Mouse (Mus musculus): ENCODE data around the gene Ptk6.
A peak's percentile ranks its signal among the peaks of the same experiment; 100 is the strongest.
"Not testable (repeated sequence)": the region's sequence is repeated elsewhere in the genome, so short reads cannot be mapped to it uniquely, and the experiment has no call there.

Ptk6 gene

GRCm38 (mm10) chr2:181219538-181220216, 17.1 kb upstream of the Ptk6 start, which contains the start of gene Fndc11:
Gene Fndc11, plus strand, starts transcription at chr2:181220013.
- DNase-seq (ENCODE audit: low spot score in 2 of 2) = peak; percentile 77 to 81

- no peak for DNase-seq (ENCODE audit: low spot score in 2 of 2)
Measured at GRCm38 (mm10) chr2:181218881-181219485, 16.4 kb upstream of the Ptk6 start.

GRCm38 (mm10) chr2:181216037-181216436, 13.4 kb upstream of the Ptk6 start:
- no peak for DNase-seq (ENCODE audit: low spot score in 2 of 2)

- DNase-seq (ENCODE audit: low spot score in 2 of 2) = peak; percentile 22 to 37
Measured at GRCm38 (mm10) chr2:181213021-181213445, 10.4 kb upstream of the Ptk6 start, which contains the start of gene Srms. Gene Srms, minus strand, starts transcription at chr2:181213185.

GRCm38 (mm10) chr2:181212389-181213020, 9.9 kb upstream of the Ptk6 start:
- DNase-seq (ENCODE audit: low spot score in 2 of 2) = no peak

GRCm38 (mm10) chr2:181206118-181206517, 3.5 kb upstream of the Ptk6 start:
- DNase-seq (ENCODE audit: low spot score in 2 of 2) = no peak

- no peak for DNase-seq (ENCODE audit: low spot score in 2 of 2)
Measured at GRCm38 (mm10) chr2:181205678-181206077, 3.1 kb upstream of the Ptk6 start.

- no peak for DNase-seq (ENCODE audit: low spot score in 2 of 2)
Measured at GRCm38 (mm10) chr2:181202886-181203285, 297 bp upstream of the Ptk6 start.

GRCm38 (mm10) chr2:181201606-181202005, 983 bp downstream of the Ptk6 start:
- no peak for DNase-seq (ENCODE audit: low spot score in 2 of 2)

GRCm38 (mm10) chr2:181196628-181197300, 5.8 kb downstream of the Ptk6 start:
- no peak for DNase-seq (ENCODE audit: low spot score in 2 of 2)

- no peak for DNase-seq (ENCODE audit: low spot score in 2 of 2)
Measured at GRCm38 (mm10) chr2:181193044-181193443, 9.5 kb downstream of the Ptk6 start.

- no peak for DNase-seq (ENCODE audit: low spot score in 2 of 2)
Measured at GRCm38 (mm10) chr2:181191936-181192335, 10.7 kb downstream of the Ptk6 start.

- DNase-seq (ENCODE audit: low spot score in 2 of 2) = not testable (repeated sequence)
Measured at GRCm38 (mm10) chr2:181191385-181191784, 11.2 kb downstream of the Ptk6 start.

GRCm38 (mm10) chr2:181189321-181189720, 13.3 kb downstream of the Ptk6 start:
- DNase-seq (ENCODE audit: low spot score in 2 of 2) = no peak

GRCm38 (mm10) chr2:181188681-181189080, 13.9 kb downstream of the Ptk6 start:
- DNase-seq (ENCODE audit: low spot score in 2 of 2) = peak; percentile 26 to 55

GRCm38 (mm10) chr2:181187121-181188000, 15.2 kb downstream of the Ptk6 start, which contains the start of gene Ppdpf:
Gene Ppdpf, plus strand, starts transcription at chr2:181187247.
- DNase-seq (ENCODE audit: low spot score in 2 of 2) = peak; percentile 95 to 97

- peak; percentile 79 to 88 for DNase-seq (ENCODE audit: low spot score in 2 of 2)
Measured at GRCm38 (mm10) chr2:181186635-181187034, 16.0 kb downstream of the Ptk6 start.

- peak; percentile 53 to 56 for DNase-seq (ENCODE audit: low spot score in 2 of 2)
Measured at GRCm38 (mm10) chr2:181180898-181181297, 21.7 kb downstream of the Ptk6 start.

- DNase-seq (ENCODE audit: low spot score in 2 of 2) = no peak
Measured at GRCm38 (mm10) chr2:181178471-181178870, 24.1 kb downstream of the Ptk6 start.

GRCm38 (mm10) chr2:181178015-181178414, 24.6 kb downstream of the Ptk6 start:
- no peak for DNase-seq (ENCODE audit: low spot score in 2 of 2)

- no peak for DNase-seq (ENCODE audit: low spot score in 2 of 2)
Measured at GRCm38 (mm10) chr2:181174646-181175045, 27.9 kb downstream of the Ptk6 start.

Measured in heart, adult 9 months (tissue).